Mouse (Mus musculus) bone marrow, adult 2 months (tissue): ENCODE data around the gene Kirrel3. TPM values are rescaled to one million over a fixed set of nuclear protein-coding genes. Genes with fewer than 3 reads are reported as not detected.

ENCODE experiments used
- H3K27ac ChIP-seq: fragments of 200-500 bp; 2 replicates; pipeline ENCODE4 v1.5.1; 2012; ENCODE audit warnings: low read depth, mild to moderate bottlenecking, control low read depth, inconsistent platforms, low read length; ENCODE audit not compliant: control insufficient read depth, poor library complexity, insufficient read depth
- H3K4me1 ChIP-seq: fragments of 200-500 bp; 2 replicates; pipeline ENCODE4 v1.6.1; 2011; ENCODE audit warnings: low read length; ENCODE audit not compliant: control insufficient read depth, insufficient read depth
- H3K4me3 ChIP-seq: fragments of 200-500 bp; replicated peaks from 2 replicates; pipeline ENCODE3; 2011; ENCODE audit warnings: mild to moderate bottlenecking, low read depth, low read length, control low read depth; ENCODE audit not compliant: control insufficient read depth
- CTCF ChIP-seq: fragments of 200-500 bp; IDR thresholded peaks from 2 replicates; pipeline ENCODE4 v1.5.1; 2011; ENCODE audit warnings: low read length, control low read depth; ENCODE audit not compliant: control insufficient read depth, insufficient read depth
- POLR2A ChIP-seq: fragments of 200-500 bp; IDR thresholded peaks from 2 replicates; pipeline ENCODE4 v1.6.1; 2011; ENCODE audit warnings: low read depth, mild to moderate bottlenecking, control low read depth, low read length, borderline replicate concordance; ENCODE audit not compliant: control insufficient read depth
- WGBS: fragments of 180-500 bp; shearing (Covaris S2); methylation state at CpG from one replicate; pipeline ENCODE4 v1.1.7; 2018; 5-methylcytosine and 5-hydroxymethylcytosine counted together
- polyA plus RNA-seq: library from polyadenylated mRNA; stranded (reverse); fragments of >200 nt; gene quantifications from 2 replicates; pipeline ENCODE4 v1.2.4, GENCODE M21; 2011; ENCODE audit warnings: low replicate concordance; ENCODE audit not compliant: missing spikeins, insufficient read depth, insufficient read length

Gene Kirrel3
- polyA plus RNA-seq, 1 experiment, result not detected

DNA sequence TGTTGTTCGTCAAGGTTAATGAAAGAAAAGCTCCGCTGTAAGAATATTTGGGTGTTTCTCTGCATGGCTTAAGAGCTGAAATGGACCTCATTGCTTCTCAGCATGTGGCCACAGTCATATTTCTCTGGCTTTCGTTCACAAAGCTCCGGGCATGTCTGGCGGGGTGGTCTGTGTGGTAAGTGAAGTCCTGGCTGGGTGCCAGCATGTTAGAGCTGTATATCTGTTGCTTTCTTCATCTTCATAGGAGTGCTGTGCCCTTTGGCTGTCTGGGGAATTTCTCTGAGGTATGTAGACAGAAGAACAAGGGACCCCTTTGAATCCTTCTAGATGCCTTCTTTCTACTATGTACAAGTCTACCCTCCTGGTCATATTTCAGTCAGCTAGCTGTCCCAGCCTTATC lies 137.8 kb downstream of the Kirrel3 start:
- 82% methylated on average over 5 of the region's 5 CpGs for WGBS
- TF ChIP-seq CTCF (no peak), POLR2A (no peak)

DNA sequence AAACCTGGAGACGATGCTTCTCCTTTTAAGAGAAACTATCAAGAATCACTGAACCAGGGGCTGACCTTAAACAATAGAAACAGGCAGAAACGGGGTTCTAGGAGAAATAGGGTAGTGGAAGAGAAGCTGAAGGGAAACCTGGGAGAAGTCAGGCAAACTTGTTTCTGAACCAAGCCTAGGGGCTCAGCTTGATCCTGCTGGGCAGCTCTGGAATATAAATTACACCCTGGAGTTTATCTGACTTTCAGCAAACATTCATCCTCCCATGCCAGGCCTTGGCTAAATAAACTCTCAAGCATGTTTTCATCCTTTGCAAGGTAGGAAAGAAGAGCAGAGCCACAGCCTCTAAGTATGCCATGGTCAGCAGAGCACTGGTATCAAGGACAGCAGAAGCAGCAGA lies 138.3 kb downstream of the Kirrel3 start:
- Histone ChIP-seq H3K4me3 (no peak overlapping the region), H3K27ac (no peak overlapping the region), H3K4me1 (no peaks in the 10 kb centered on the region)
- WGBS, result 63% methylated on average over 2 of the region's 2 CpGs
- TF ChIP-seq CTCF (no peak), POLR2A (no peak)

More for the DNA sequence above, 137.8 kb downstream of the Kirrel3 start:
- Histone ChIP-seq H3K4me1 (no peaks in the 10 kb centered on the region), H3K4me3 (no peak overlapping the region), H3K27ac (no peak overlapping the region)

DNA sequence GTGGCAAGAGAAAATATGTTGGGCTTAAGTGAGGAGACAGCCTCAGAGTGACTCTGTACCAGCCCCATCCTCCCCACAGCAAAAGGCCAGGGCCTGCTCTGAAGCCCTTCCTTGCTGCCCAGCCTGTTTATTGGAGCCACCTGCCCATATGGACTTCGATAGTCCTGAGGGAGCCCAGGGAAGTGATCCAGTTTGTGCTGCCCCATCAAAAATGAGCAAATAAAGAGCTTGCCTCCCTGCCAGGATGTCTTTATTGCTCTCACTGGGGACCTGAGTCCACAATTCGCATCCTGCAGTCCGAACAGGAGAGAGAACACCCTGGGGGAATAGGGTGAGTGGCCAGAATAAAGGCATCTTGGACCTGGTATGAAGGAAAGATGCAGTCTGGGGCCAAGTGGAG lies 143.1 kb downstream of the Kirrel3 start:
- no peaks in the 10 kb centered on the region for H3K4me1 ChIP-seq
- TF ChIP-seq CTCF, result no peak
- no peak for TF ChIP-seq POLR2A
- H3K27ac ChIP-seq, result no peak overlapping the region
- 57% methylated on average over 3 of the region's 3 CpGs for WGBS
- H3K4me3 ChIP-seq, result no peak overlapping the region

DNA sequence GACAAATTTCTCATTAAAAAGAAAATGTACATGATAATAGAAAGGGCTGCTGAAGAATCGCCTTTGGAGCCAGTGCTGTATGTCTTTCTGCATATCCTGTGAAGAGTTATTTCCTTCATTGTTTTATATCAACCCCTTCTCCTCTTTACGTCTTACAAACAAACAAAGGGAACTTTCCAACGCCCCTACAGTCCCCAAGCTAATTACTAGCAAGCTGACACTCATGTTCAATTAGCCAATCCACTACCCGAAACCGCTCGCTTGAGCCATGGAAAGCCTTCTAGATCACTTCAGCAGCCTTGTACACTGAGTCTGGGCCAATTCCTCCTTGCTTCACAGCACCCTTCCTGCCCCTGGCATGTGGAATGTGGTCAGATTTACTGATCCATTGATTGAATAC lies 150.0 kb downstream of the Kirrel3 start:
- Histone ChIP-seq H3K27ac (no peak overlapping the region), H3K4me3 (no peak overlapping the region), H3K4me1 (no peaks in the 10 kb centered on the region)
- WGBS, result 76% methylated on average over 6 of the region's 6 CpGs
- no peak for TF ChIP-seq CTCF
- TF ChIP-seq POLR2A, result no peak

DNA sequence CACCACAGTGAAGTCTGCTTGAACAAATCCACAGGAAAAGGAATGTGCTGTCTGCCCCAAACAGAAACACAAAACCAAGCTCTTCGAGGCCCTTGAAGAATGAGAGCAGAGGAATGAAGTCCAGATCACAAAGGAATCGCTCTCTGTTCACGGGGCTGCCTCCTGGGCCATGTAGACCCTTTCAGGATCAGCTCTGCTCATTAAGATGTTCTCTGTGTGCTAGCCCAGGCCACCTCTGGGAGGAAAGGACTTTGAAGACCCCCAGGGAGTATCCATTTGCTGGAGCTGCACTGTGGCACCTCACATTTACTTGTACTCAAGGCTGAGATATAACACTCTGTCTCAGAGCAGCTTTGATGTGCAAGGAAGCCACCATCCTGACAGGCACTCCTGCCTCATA lies 158.2 kb downstream of the Kirrel3 start:
- H3K4me1 ChIP-seq, result no peaks in the 10 kb centered on the region
- 63% methylated on average over 3 of the region's 3 CpGs for WGBS
- TF ChIP-seq POLR2A (no peak), CTCF (no peak)
- no peak overlapping the region for H3K27ac ChIP-seq
- H3K4me3 ChIP-seq, result no peak overlapping the region

DNA sequence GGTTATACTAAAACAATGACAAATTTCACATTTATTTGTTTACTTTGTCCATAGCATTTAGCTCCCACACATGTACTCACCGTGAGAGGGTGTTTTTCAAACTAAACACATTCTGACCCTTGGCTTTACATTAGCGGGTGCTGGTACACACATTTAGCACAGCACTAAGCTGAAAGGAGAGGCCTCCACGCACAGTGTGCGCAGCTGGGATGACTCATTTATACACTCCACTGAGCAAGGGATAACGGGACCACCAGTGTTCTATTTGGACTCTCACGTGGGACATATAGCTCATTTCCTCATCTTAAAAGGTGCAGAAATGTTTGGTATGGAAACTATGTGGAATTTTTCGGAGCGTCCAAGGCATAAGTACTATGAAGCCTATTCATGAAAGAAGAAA lies 158.7 kb downstream of the Kirrel3 start:
- no peak overlapping the region for H3K27ac ChIP-seq
- no peaks in the 10 kb centered on the region for H3K4me1 ChIP-seq
- WGBS, result 84% methylated on average over 8 of the region's 8 CpGs
- no peak overlapping the region for H3K4me3 ChIP-seq
- TF ChIP-seq POLR2A (no peak), CTCF (no peak)

DNA sequence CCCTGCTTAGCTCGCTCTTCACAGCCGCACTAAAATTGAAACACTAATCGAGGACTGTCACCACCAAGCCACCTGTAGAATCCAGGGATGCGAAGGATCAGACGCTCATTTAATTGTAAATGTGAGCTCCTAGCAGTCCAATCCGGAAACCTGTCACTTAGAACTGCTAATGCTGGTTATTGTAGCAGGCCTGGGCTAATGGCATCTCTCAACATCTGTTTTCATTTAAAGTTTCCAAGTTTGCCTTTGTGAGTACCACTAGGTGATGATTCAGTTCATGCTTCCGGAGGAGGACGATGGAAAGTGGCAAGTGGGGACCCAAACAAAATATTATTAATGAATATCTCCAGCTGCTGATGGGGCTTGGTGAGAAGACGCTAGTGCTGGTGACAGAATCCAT lies 161.1 kb downstream of the Kirrel3 start:
- Histone ChIP-seq H3K4me1 (no peaks in the 10 kb centered on the region), H3K27ac (no peak overlapping the region), H3K4me3 (no peak overlapping the region)
- TF ChIP-seq POLR2A (no peak), CTCF (no peak)
- WGBS, result 81% methylated on average over 9 of the region's 9 CpGs

DNA sequence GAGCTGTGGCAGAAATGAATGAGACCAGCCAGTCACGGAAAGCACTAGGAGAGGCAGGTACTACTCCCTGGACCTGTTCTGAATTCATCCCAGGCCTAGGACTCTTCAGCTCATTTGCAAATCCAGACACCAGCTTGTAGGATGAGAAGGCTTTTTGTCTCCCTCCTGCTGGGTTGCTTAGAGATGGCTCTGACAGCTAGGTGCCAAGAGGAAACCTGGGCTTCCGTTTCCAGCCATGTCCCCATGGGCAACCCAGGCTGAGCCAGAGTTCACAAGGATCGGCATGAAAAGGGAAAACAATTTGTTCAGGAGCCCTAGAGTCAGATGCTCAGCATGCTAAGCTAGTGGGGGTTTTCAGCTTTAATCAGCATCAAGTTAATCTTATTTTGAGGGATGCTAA lies 166.6 kb downstream of the Kirrel3 start:
- Histone ChIP-seq H3K4me1 (no peaks in the 10 kb centered on the region), H3K4me3 (no peak overlapping the region), H3K27ac (no peak overlapping the region)
- 59% methylated on average over 3 of the region's 3 CpGs for WGBS
- TF ChIP-seq POLR2A (no peak), CTCF (no peak)

DNA sequence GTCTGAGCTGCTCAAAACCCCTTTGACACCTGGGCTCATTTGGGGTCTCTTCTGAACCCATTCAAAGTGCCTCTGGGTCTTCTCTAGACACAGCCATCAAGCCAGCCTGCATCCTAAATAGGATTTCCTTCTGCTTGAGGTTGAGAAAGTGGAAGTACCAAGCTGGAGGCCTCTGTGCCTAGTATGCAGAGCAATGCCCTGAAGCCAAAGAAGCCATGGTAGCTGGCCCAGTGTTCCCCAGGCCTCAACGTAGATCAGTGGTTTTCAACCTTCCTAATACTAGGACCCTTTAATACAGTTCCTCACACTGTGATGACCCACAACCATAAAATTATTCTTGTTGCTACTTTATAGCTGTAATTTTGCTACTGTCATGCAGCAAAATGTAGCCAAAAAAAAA lies 167.4 kb downstream of the Kirrel3 start:
- WGBS, result 70% methylated on average over 1 of the region's 1 CpGs
- TF ChIP-seq CTCF (no peak), POLR2A (no peak)
- no peak overlapping the region for H3K4me3 ChIP-seq
- H3K27ac ChIP-seq, result no peak overlapping the region
- H3K4me1 ChIP-seq, result no peaks in the 10 kb centered on the region

DNA sequence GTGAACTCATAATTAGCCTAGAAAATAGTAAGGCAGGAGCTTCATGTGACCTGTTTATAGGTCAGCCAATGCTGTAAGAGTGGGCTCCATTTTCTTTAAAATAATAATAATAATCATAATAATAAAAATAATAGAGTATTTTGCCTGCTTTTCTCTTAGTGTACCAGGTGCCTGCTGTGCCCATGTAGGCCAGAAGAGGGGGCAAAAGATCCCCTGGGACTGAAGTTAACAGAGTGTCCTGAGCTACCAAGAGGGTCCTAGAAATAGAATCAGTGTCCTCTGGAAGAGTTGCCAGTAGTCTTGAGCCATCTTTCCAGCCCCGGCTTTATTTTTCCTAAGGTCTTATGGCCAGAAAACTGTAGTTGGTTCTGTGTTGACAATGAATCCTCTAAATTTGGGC lies 174.9 kb downstream of the Kirrel3 start:
- WGBS, result 89% methylated on average over 1 of the region's 1 CpGs
- TF ChIP-seq CTCF, result no peak
- no peak for TF ChIP-seq POLR2A
- H3K4me1 ChIP-seq, result no peaks in the 10 kb centered on the region

More for the DNA sequence above, 174.9 kb downstream of the Kirrel3 start:
- Histone ChIP-seq H3K4me3 (no peak overlapping the region), H3K27ac (no peak overlapping the region)
